ENCODE assay signal across 30 mouse cellular contexts in the genomic region with DNA sequence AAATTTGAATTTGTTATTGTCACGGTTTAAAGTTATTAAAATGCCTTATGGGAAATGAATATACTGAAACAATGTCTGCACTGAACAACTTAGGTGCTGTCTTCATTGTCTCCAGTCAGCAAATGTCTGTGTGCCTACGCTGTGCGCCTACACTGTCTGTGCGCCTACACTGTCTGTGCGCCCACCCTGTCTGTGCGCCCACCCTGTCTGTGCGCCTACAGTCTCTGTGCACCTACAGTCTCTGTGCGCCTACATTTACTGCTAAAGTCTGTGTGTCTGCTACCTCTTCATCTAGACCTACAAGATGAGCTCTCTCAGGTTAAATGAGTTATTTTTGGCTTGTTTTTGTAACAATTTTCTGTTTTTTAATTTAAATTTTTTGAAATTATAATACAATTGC.
DNase-seq lines count a peak whose midpoint lies in the region; ATAC-seq and TF ChIP-seq lines count a peak whose summit lies in the region.
"Had no signal": no experiment of that assay in that cellular context is flagged by ENCODE, and none has a peak within 500 bp of the region (broad histone marks: within the 10 kb centered on the region; RNA-seq: fewer than 3 reads in every experiment).

No protein-coding gene starts in this region.

- H3K4me3 ChIP-seq in heart, embryonic 12.5 days = no peak overlapping the region
- H3K4me3 ChIP-seq in midbrain, embryonic 13.5 days (replicated peaks) = no peak overlapping the region
- H3K4me3 ChIP-seq in midbrain, postnatal 0 days (ENCODE audit: low read depth, low read length) = no peak overlapping the region
- no peak overlapping the region for H3K4me3 ChIP-seq in midbrain, embryonic 16.5 days (ENCODE audit: low read depth, low read length)
- H3K4me3 ChIP-seq: embryonic facial prominence, embryonic 10.5 days; embryonic facial prominence, embryonic 15.5 days; gastrocnemius, adult 2 months; hindbrain, embryonic 13.5 days; kidney, embryonic 15.5 days; left cerebral cortex, adult 2 months; limb, embryonic 12.5 days; liver, embryonic 15.5 days; myocyte had no signal

- no peaks in the 10 kb centered on the region for H3K36me3 ChIP-seq in heart, embryonic 12.5 days
- no peaks in the 10 kb centered on the region for H3K36me3 ChIP-seq in midbrain, embryonic 13.5 days
- no peaks in the 10 kb centered on the region for H3K36me3 ChIP-seq in midbrain, postnatal 0 days (ENCODE audit: insufficient read depth, low read length)
- 0 out of 2 replicates have a peak, but pooled peaks cover 3% of the 10 kb centered on the region for H3K36me3 ChIP-seq in midbrain, embryonic 16.5 days (ENCODE audit: control insufficient read depth, insufficient read depth, low read length)
- H3K36me3 ChIP-seq: embryonic facial prominence, embryonic 10.5 days; embryonic facial prominence, embryonic 15.5 days; kidney, embryonic 15.5 days; limb, embryonic 12.5 days; liver, embryonic 15.5 days had no signal

- no peaks in the 10 kb centered on the region for H3K4me1 ChIP-seq in heart, embryonic 12.5 days (replicated peaks)
- H3K4me1 ChIP-seq in midbrain, embryonic 13.5 days (replicated peaks) = 0 out of 2 replicates have a peak, but pooled peaks cover 2% of the 10 kb centered on the region
- no peaks in the 10 kb centered on the region for H3K4me1 ChIP-seq in midbrain, postnatal 0 days (ENCODE audit: insufficient read depth, low read length)
- H3K4me1 ChIP-seq in midbrain, embryonic 16.5 days (ENCODE audit: control insufficient read depth, insufficient read depth, low read length) = no peaks in the 10 kb centered on the region
- H3K4me1 ChIP-seq: embryonic facial prominence, embryonic 15.5 days; hindbrain, embryonic 13.5 days; kidney, embryonic 15.5 days; limb, embryonic 12.5 days; liver, embryonic 15.5 days had no signal

- no peaks in the 10 kb centered on the region for H3K27me3 ChIP-seq in heart, embryonic 12.5 days (replicated peaks)
- H3K27me3 ChIP-seq in midbrain, embryonic 13.5 days = no peaks in the 10 kb centered on the region
- no peaks in the 10 kb centered on the region for H3K27me3 ChIP-seq in midbrain, postnatal 0 days (ENCODE audit: insufficient read depth, low read length)
- no peaks in the 10 kb centered on the region for H3K27me3 ChIP-seq in midbrain, embryonic 16.5 days (ENCODE audit: control insufficient read depth, insufficient read depth, low read depth, low read length)
- H3K27me3 ChIP-seq: embryonic facial prominence, embryonic 15.5 days; hindbrain, embryonic 13.5 days; kidney, embryonic 15.5 days; limb, embryonic 12.5 days; liver, embryonic 15.5 days had no signal

- H3K4me2 ChIP-seq in heart, embryonic 12.5 days = no peak overlapping the region
- no peak overlapping the region for H3K4me2 ChIP-seq in midbrain, embryonic 13.5 days (replicated peaks)
- no peak overlapping the region for H3K4me2 ChIP-seq in midbrain, postnatal 0 days (ENCODE audit: low read depth, low read length, poor library complexity, severe bottlenecking)
- H3K4me2 ChIP-seq in midbrain, embryonic 16.5 days (ENCODE audit: low read length) = no peak overlapping the region
- H3K4me2 ChIP-seq: embryonic facial prominence, embryonic 15.5 days; hindbrain, embryonic 13.5 days; kidney, embryonic 15.5 days; limb, embryonic 12.5 days; liver, embryonic 15.5 days; lung, embryonic 14.5 days had no signal

- no peak overlapping the region for H3K27ac ChIP-seq in heart, embryonic 12.5 days (ENCODE audit: poor library complexity, severe bottlenecking)
- no peak overlapping the region for H3K27ac ChIP-seq in midbrain, embryonic 13.5 days
- H3K27ac ChIP-seq in midbrain, postnatal 0 days (ENCODE audit: low read depth, low read length) = no peak overlapping the region
- no peak overlapping the region for H3K27ac ChIP-seq in midbrain, embryonic 16.5 days (ENCODE audit: low read length)
- H3K27ac ChIP-seq: embryonic facial prominence, embryonic 10.5 days; embryonic facial prominence, embryonic 15.5 days; gastrocnemius, adult 2 months; hindbrain, embryonic 13.5 days; kidney, embryonic 15.5 days; left cerebral cortex, adult 2 months; limb, embryonic 12.5 days; liver, embryonic 15.5 days; stomach, postnatal 0 days had no signal

- no peak overlapping the region for H3K9ac ChIP-seq in heart, embryonic 12.5 days
- H3K9ac ChIP-seq in midbrain, embryonic 13.5 days (replicated peaks) = no peak overlapping the region
- no peak overlapping the region for H3K9ac ChIP-seq in midbrain, postnatal 0 days (replicated peaks; ENCODE audit: low read length, poor library complexity, severe bottlenecking)
- H3K9ac ChIP-seq in midbrain, embryonic 16.5 days (ENCODE audit: low read depth, low read length) = no peak overlapping the region
- H3K9ac ChIP-seq: embryonic facial prominence, embryonic 15.5 days; hindbrain, embryonic 13.5 days; kidney, embryonic 15.5 days; limb, embryonic 12.5 days; liver, embryonic 15.5 days; lung, embryonic 14.5 days had no signal

- no peak for ATAC-seq in heart, embryonic 12.5 days (ENCODE audit: insufficient number of reproducible peaks, low FRiP score)
- 0 out of 2 replicates have a peak, but pooled peaks have one; percentile 50 for ATAC-seq in midbrain, embryonic 13.5 days
- no peak for ATAC-seq in midbrain, postnatal 0 days (ENCODE audit: low FRiP score)
- ATAC-seq in midbrain, embryonic 16.5 days = peak; percentile 58; the same call in 1 of the 2 replicates
- ATAC-seq: CD4-positive, CD25-positive, alpha-beta regulatory T cell, adult 4 months; inflammation-experienced regulatory T-cells, adult 6 months had no signal

- no peak for TF ChIP-seq CTCF in midbrain, postnatal 0 days (IDR thresholded peaks at IDR 0.05)

- peak; percentile 51 for DNase-seq in heart, adult 11 months
- DNase-seq in midbrain, postnatal 0 days (ENCODE audit: low spot score) = no peak
- DNase-seq in ZHBTc4 (ENCODE audit: low read depth, low spot score) = peak; percentile 17
- no peak for DNase-seq in layer of hippocampus, adult 9-10 months (ENCODE audit: low spot score)
- DNase-seq: adrenal gland, postnatal 10 days; cerebellum, adult 8-10 months; cerebellum, postnatal 25 days; gastrocnemius, adult 2 months; kidney, adult 18-20 months; kidney, postnatal 25 days; lung, embryonic 14.5 days; lung, postnatal 14 days; right cerebral cortex, adult 18-20 months; right cerebral cortex, postnatal 4 days; thymus, adult 18-20 months; thymus, postnatal 25 days had no signal

- no peaks in the 10 kb centered on the region for H3K9me3 ChIP-seq in heart, embryonic 12.5 days (replicated peaks)
- no peaks in the 10 kb centered on the region for H3K9me3 ChIP-seq in midbrain, embryonic 13.5 days
- no peaks in the 10 kb centered on the region for H3K9me3 ChIP-seq in midbrain, postnatal 0 days (ENCODE audit: low read length)
- no peaks in the 10 kb centered on the region for H3K9me3 ChIP-seq in midbrain, embryonic 16.5 days (replicated peaks; ENCODE audit: control insufficient read depth, low read length, poor library complexity, severe bottlenecking)
- H3K9me3 ChIP-seq: embryonic facial prominence, embryonic 10.5 days; embryonic facial prominence, embryonic 15.5 days; hindbrain, embryonic 13.5 days; kidney, embryonic 15.5 days; limb, embryonic 12.5 days; liver, embryonic 15.5 days had no signal

- 94% methylated on average over 8 of the region's 8 CpGs for WGBS in heart, embryonic 12.5 days
- WGBS in midbrain, embryonic 13.5 days = 97% methylated on average over 8 of the region's 8 CpGs
- WGBS in midbrain, postnatal 0 days = 97% methylated on average over 8 of the region's 8 CpGs
- 100% methylated on average over 8 of the region's 8 CpGs for WGBS in midbrain, embryonic 16.5 days

Comparison
In these comparisons a context has a peak if more than half of its experiments do, and no peak if none do; other contexts are left out.
1. ATAC-seq: peak in midbrain, embryonic 13.5 days (single experiment) and midbrain, embryonic 16.5 days (single experiment); none in heart, embryonic 12.5 days (single experiment) and midbrain, postnatal 0 days (single experiment).
2. DNase-seq: peak in heart, adult 11 months (single experiment) and ZHBTc4 (single experiment); none in midbrain, postnatal 0 days (single experiment) and layer of hippocampus, adult 9-10 months (single experiment).